Mouse (Mus musculus): ENCODE results near the gene Plekha4.
A peak's percentile ranks its signal among the peaks of the same experiment; 100 is the strongest.

The Plekha4 gene

GRCm38 (mm10) chr7:45571966-45572365, 45.8 kb downstream of the Plekha4 start:
- DNase-seq, result no peak

GRCm38 (mm10) chr7:45573954-45574353, 47.8 kb downstream of the Plekha4 start:
- DNase-seq, result no peak

- no peak for DNase-seq
Measured at GRCm38 (mm10) chr7:45574472-45575379, 48.6 kb downstream of the Plekha4 start.

GRCm38 (mm10) chr7:45585923-45586322, 59.8 kb downstream of the Plekha4 start:
- no peak for DNase-seq

GRCm38 (mm10) chr7:45587631-45588592, 61.8 kb downstream of the Plekha4 start:
- DNase-seq, result peak; percentile 55

GRCm38 (mm10) chr7:45589173-45589572, 63.0 kb downstream of the Plekha4 start:
- peak; percentile 98 for DNase-seq

- DNase-seq, result peak; percentile 29
Measured at GRCm38 (mm10) chr7:45589898-45590297, 63.8 kb downstream of the Plekha4 start.

GRCm38 (mm10) chr7:45590874-45591273, 64.7 kb downstream of the Plekha4 start:
- no peak for DNase-seq

GRCm38 (mm10) chr7:45591880-45592279, 65.8 kb downstream of the Plekha4 start:
- DNase-seq, result no peak

GRCm38 (mm10) chr7:45593118-45593815, 67.1 kb downstream of the Plekha4 start:
- DNase-seq, result peak; percentile 59

- DNase-seq, result no peak
Measured at GRCm38 (mm10) chr7:45595176-45595575, 69.0 kb downstream of the Plekha4 start.

- DNase-seq, result no peak
Measured at GRCm38 (mm10) chr7:45596107-45596506, 70.0 kb downstream of the Plekha4 start.

- DNase-seq, result no peak
Measured at GRCm38 (mm10) chr7:45597013-45597412, 70.9 kb downstream of the Plekha4 start.

- DNase-seq, result no peak
Measured at GRCm38 (mm10) chr7:45597527-45597926, 71.4 kb downstream of the Plekha4 start.

GRCm38 (mm10) chr7:45598960-45599879, 73.1 kb downstream of the Plekha4 start:
- DNase-seq, result no peak
